Mouse (Mus musculus) liver, embryonic 15.5 days (tissue): Measurements from ENCODE around the gene Tmem213. TPM values are rescaled to one million over a fixed set of nuclear protein-coding genes. Genes with fewer than 3 reads are reported as not detected.

Experiments used
- ATAC-seq: fragments of 200-750 bp; cut with Nextera tagmentation; 2 replicates; pipeline ENCODE4 v1.8.0; 2017; ENCODE audit warnings: moderate number of reproducible peaks, mild to moderate bottlenecking, moderate library complexity; ENCODE audit not compliant: insufficient read depth
- H3K27ac ChIP-seq: fragments of 300-500 bp; sonication (generic); replicated peaks from 2 replicates; pipeline ENCODE4 v1.5.1; 2015; ENCODE audit warnings: mild to moderate bottlenecking, inconsistent platforms
- H3K27me3 ChIP-seq: fragments of 300-500 bp; sonication (generic); 2 replicates; pipeline ENCODE4 v1.6.1; 2015; ENCODE audit warnings: mild to moderate bottlenecking, inconsistent platforms
- H3K36me3 ChIP-seq: fragments of 300-500 bp; sonication (generic); replicated peaks from 2 replicates; pipeline ENCODE4 v1.6.1; 2015; ENCODE audit warnings: moderate library complexity, mild to moderate bottlenecking, inconsistent platforms
- H3K4me1 ChIP-seq: fragments of 300-500 bp; sonication (generic); replicated peaks from 2 replicates; pipeline ENCODE4 v1.6.1; 2015; ENCODE audit warnings: inconsistent platforms
- H3K4me2 ChIP-seq: fragments of 300-500 bp; sonication (generic); 2 replicates; pipeline ENCODE4 v1.6.1; 2015; ENCODE audit warnings: moderate library complexity, mild to moderate bottlenecking, inconsistent platforms
- H3K4me3 ChIP-seq: fragments of 300-500 bp; sonication (generic); replicated peaks from 2 replicates; pipeline ENCODE4 v1.5.1; 2015; ENCODE audit warnings: mild to moderate bottlenecking, inconsistent platforms
- H3K9ac ChIP-seq: fragments of 300-500 bp; sonication (generic); 2 replicates; pipeline ENCODE4 v1.6.1; 2015; ENCODE audit warnings: moderate library complexity, mild to moderate bottlenecking, inconsistent platforms
- H3K9me3 ChIP-seq: fragments of 300-500 bp; sonication (generic); replicated peaks from 2 replicates; pipeline ENCODE4 v1.6.1; 2016; ENCODE audit warnings: inconsistent platforms
- WGBS: fragments of 180-500 bp; shearing (Covaris S2); methylation state at CpG from one replicate; pipeline ENCODE4 v1.1.7; 2015; ENCODE audit warnings: mixed read lengths; ENCODE audit not compliant: insufficient replicate concordance; 5-methylcytosine and 5-hydroxymethylcytosine counted together
- polyA plus RNA-seq: library from polyadenylated mRNA; unstranded; fragments of >200 nt; fragmentation: Nextera tagmentation; extraction: Ambion mirVana; gene quantifications from 2 replicates; pipeline ENCODE4 v1.2.1, GENCODE M21; 2015

The Tmem213 gene
- polyA plus RNA-seq, 1 experiment from 2014 or later = not detected

- Histone ChIP-seq H3K9ac (no peak overlapping the region), H3K4me3 (no peak overlapping the region), H3K27me3 (no peaks in the 10 kb centered on the region), H3K4me1 (peaks cover 2% of the 10 kb centered on the region; the same call in 1 of the 2 replicates), H3K36me3 (no peaks in the 10 kb centered on the region), H3K4me2 (no peak overlapping the region), H3K9me3 (no peaks in the 10 kb centered on the region), H3K27ac (no peak overlapping the region)
- no peak for ATAC-seq
- 62% methylated on average over 6 of the region's 6 CpGs for WGBS
These were observed 9.3 kb downstream of the Tmem213 start for GRCm38 (mm10) chr6:38118341-38118740.

GRCm38 (mm10) chr6:38120681-38121371 is 11.8 kb downstream of the Tmem213 start:
- Histone ChIP-seq H3K27ac (peak overlapping the region; percentile 64; the same call in 1 of the 2 replicates), H3K36me3 (no peaks in the 10 kb centered on the region), H3K4me1 (peaks cover 2% of the 10 kb centered on the region; the same call in 1 of the 2 replicates), H3K9ac (no peak overlapping the region), H3K4me2 (peak overlapping the region; percentile 10; the same call in 1 of the 2 replicates), H3K4me3 (no peak overlapping the region), H3K27me3 (no peaks in the 10 kb centered on the region), H3K9me3 (no peaks in the 10 kb centered on the region)
- peak; percentile 88 for ATAC-seq
- WGBS = 55% methylated on average over 9 of the region's 9 CpGs

DNA sequence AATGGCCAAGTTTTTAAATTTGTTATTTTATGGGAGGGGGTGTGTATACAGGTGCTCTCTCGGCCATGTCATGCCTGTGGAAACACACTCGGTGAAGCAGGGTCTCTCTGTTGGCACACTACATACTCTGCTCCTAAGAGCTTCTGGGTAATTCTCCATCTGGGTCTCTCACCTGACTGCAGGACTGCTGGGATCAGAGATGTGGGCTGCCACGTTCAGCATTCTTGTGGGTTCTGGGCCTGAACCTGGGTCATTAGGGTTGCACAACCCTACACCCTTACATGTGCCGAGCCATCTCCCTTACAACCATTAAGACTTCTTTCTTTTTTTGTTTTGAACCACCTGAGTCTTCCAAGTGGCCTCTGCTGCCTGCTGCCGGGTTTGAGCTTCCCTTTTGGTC is 12.8 kb downstream of the Tmem213 start:
- no peaks in the 10 kb centered on the region for H3K36me3 ChIP-seq
- no peak overlapping the region for H3K27ac ChIP-seq
- no peak for ATAC-seq
- H3K27me3 ChIP-seq = no peaks in the 10 kb centered on the region
- no peak overlapping the region for H3K4me2 ChIP-seq
- H3K4me1 ChIP-seq = peaks cover 2% of the 10 kb centered on the region; the same call in 1 of the 2 replicates
- H3K9ac ChIP-seq = no peak overlapping the region
- H3K4me3 ChIP-seq = no peak overlapping the region
- 54% methylated on average over 5 of the region's 5 CpGs for WGBS
- no peaks in the 10 kb centered on the region for H3K9me3 ChIP-seq

DNA sequence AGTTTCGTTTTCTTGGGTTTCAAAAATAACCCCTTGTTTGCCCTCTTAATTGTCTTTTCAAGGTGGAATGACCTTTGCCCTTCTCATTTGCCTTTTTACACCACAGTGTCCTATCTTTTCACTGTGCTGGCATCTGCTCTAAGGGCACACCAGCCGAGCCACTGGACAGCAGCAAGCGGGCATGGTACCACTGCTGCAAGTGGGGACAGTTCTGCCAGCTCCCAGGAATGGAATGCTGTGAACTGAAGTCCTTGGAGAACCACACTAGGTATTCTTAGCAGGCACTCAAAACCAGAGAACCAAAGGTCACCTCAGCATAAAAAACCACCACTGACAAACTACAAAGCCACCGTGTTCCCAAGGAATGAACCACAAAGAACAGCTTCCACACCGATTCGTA is 13.7 kb downstream of the Tmem213 start:
- H3K9me3 ChIP-seq = no peaks in the 10 kb centered on the region

DNA sequence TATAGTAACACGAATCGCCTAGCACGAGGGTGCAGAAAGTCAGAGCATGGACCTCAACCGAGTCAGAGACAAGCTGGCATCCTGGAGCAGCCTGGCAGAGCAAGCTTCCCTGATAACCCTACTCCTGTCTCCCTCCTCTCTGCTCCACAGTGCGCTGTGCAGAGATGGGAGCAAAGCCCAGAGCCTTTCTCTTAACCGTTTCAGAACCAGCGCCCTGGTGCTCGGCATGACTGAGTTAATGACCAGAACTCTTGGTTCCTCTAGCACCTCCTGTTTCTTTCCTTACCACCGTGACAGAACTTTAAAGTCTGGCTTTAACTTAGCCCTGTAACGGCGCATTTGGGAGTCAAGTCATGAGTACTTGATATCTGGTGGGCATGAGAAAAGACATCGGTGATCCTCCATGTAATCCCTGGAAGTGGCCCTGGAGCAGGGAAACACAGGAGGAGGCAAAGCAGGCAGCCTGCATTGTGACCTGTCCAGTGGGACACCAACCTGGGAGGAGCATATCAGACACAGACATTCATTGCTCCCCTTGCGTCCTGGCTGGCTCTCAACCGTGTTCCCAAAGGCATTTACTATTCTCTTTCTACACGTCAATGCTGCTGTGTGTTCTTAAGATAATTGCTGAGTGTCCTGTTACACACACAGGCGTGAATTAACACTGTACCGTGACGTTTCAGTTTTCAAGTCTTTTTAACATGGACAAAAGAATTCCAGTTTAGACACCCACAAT is 14.6 kb downstream of the Tmem213 start:
- Histone ChIP-seq H3K9ac (no peak overlapping the region), H3K27ac (no peak overlapping the region), H3K27me3 (no peaks in the 10 kb centered on the region), H3K9me3 (no peaks in the 10 kb centered on the region), H3K4me1 (peaks cover 2% of the 10 kb centered on the region; the same call in 1 of the 2 replicates), H3K4me2 (no peak overlapping the region), H3K36me3 (no peaks in the 10 kb centered on the region), H3K4me3 (no peak overlapping the region)
- no peak for ATAC-seq
- WGBS = 71% methylated on average over 18 of the region's 18 CpGs

More for the DNA sequence above, 13.7 kb downstream of the Tmem213 start:
- no peak overlapping the region for H3K4me2 ChIP-seq
- H3K4me3 ChIP-seq = no peak overlapping the region
- H3K27ac ChIP-seq = no peak overlapping the region
- H3K36me3 ChIP-seq = no peaks in the 10 kb centered on the region
- H3K27me3 ChIP-seq = no peaks in the 10 kb centered on the region
- H3K9ac ChIP-seq = no peak overlapping the region
- 55% methylated on average over 6 of the region's 6 CpGs for WGBS
- ATAC-seq = no peak
- H3K4me1 ChIP-seq = peaks cover 2% of the 10 kb centered on the region; the same call in 1 of the 2 replicates

DNA sequence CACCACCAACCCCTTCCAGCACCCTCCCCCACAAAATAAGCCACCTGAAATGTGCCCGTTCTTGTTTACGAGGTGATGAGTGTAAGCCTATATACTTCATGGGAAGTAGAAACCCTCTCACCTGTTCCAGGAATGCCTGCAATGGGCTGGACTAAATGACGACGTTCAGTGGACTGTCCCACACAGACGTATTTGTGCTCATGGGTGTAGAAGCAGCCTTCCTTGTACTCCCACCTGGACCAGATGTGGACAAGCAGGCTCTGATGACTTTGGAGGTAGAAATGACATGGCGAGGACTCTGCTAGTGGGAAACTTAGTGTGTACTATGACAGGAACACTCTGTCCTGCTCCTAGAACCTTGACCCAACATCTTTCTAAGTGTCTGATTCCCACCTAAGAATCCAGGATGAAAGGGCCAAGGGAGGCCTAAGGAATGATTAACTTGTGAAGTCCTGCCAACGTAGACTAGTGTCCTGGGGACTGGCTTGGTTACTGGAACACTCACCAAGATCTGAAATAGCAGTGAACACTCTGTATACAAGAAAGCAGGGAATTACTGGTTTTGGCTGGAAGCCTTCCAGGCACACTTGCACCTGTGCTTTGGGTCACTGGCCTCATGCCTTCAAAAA is 15.3 kb downstream of the Tmem213 start, which contains the start of gene Atp6v0a4:
Gene Atp6v0a4 (minus strand): TSS at position 380 of the 629 bp plus-strand sequence.
- no peak within 1 kb of the TSS for H3K4me3 ChIP-seq
- H3K27ac ChIP-seq = no peak within 1 kb of the TSS

GRCm38 (mm10) chr6:38124882-38125281 is 15.8 kb downstream of the Tmem213 start:
- Histone ChIP-seq H3K27ac (no peak overlapping the region), H3K4me1 (no peaks in the 10 kb centered on the region; the same call in 1 of the 2 replicates), H3K36me3 (no peaks in the 10 kb centered on the region), H3K9ac (no peak overlapping the region), H3K4me2 (no peak overlapping the region), H3K9me3 (no peaks in the 10 kb centered on the region), H3K27me3 (no peaks in the 10 kb centered on the region), H3K4me3 (no peak overlapping the region)
- no peak for ATAC-seq
- 77% methylated on average over 5 of the region's 5 CpGs for WGBS

More for the DNA sequence above, 15.3 kb downstream of the Tmem213 start, which contains the start of gene Atp6v0a4:
- Histone ChIP-seq H3K9ac (no peak within 1 kb of the TSS), H3K9me3 (no peaks in the 10 kb centered on the region), H3K4me2 (no peak within 1 kb of the TSS), H3K27me3 (no peaks in the 10 kb centered on the region), H3K4me1 (peaks cover 2% of the 10 kb centered on the region; the same call in 1 of the 2 replicates), H3K36me3 (no peaks in the 10 kb centered on the region)
- 72% methylated on average over 7 of the region's 7 CpGs for WGBS
- no peak for ATAC-seq

DNA sequence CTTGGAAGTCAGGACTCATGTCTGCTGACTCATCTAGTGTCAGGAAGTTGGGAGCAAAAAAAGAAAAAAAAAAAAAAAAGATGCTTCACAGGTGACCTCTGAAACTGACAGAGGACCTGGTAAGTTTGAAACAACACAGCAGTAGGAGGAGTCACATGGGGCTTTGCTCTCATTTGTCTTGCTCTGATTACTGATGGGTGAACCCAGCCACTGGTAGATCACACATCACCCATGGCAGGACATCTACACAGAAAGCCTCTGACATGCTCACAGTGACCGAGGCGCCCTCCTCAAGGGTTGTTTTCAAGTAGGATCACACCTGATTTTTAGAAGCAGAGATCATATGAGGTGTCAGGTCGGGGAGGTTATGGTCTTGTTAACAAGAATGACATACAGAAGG is 16.4 kb downstream of the Tmem213 start:
- H3K9ac ChIP-seq = no peak overlapping the region
- 65% methylated on average over 3 of the region's 3 CpGs for WGBS

GRCm38 (mm10) chr6:38128115-38128514 is 19.1 kb downstream of the Tmem213 start:
- ATAC-seq = no peak

More for the DNA sequence above, 16.4 kb downstream of the Tmem213 start:
- Histone ChIP-seq H3K9me3 (no peaks in the 10 kb centered on the region), H3K4me1 (no peaks in the 10 kb centered on the region; the same call in 1 of the 2 replicates), H3K27me3 (no peaks in the 10 kb centered on the region), H3K4me3 (no peak overlapping the region), H3K27ac (no peak overlapping the region), H3K4me2 (no peak overlapping the region), H3K36me3 (no peaks in the 10 kb centered on the region)
- no peak for ATAC-seq

GRCm38 (mm10) chr6:38129883-38130282 is 20.8 kb downstream of the Tmem213 start:
- no peak overlapping the region for H3K27ac ChIP-seq
- no peak overlapping the region for H3K4me3 ChIP-seq
- no peak overlapping the region for H3K9ac ChIP-seq
- no peaks in the 10 kb centered on the region for H3K27me3 ChIP-seq
- H3K36me3 ChIP-seq = no peaks in the 10 kb centered on the region
- no peak overlapping the region for H3K4me2 ChIP-seq
- H3K4me1 ChIP-seq = no peaks in the 10 kb centered on the region
- 81% methylated on average over 5 of the region's 5 CpGs for WGBS
- ATAC-seq = no peak
- no peaks in the 10 kb centered on the region for H3K9me3 ChIP-seq

More at GRCm38 (mm10) chr6:38128115-38128514, 19.1 kb downstream of the Tmem213 start:
- Histone ChIP-seq H3K9ac (no peak overlapping the region), H3K4me2 (no peak overlapping the region), H3K36me3 (no peaks in the 10 kb centered on the region), H3K27me3 (no peaks in the 10 kb centered on the region), H3K9me3 (no peaks in the 10 kb centered on the region), H3K27ac (no peak overlapping the region), H3K4me1 (no peaks in the 10 kb centered on the region; the same call in 1 of the 2 replicates), H3K4me3 (no peak overlapping the region)
- WGBS = 80% methylated on average over 14 of the region's 14 CpGs

DNA sequence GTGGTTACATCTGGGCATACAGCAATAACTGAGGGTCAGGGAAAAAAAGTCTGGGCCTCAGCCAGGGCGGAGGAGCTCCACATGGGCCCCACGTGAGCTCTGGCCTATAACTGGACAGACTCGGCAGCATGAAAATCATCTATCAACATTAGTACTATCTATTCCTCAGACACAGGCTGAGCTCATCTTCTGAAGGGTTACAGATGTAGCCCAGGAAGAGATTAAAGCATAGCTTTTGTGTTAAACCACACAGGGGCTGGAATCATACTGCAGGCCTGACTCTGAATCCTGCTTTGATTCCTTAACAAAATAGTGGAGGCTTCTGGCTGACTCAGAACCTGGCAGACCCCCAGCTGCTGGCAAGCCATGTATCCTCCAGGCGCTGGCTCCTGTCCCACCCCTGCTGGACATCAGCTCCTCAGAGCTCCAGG is 22.8 kb downstream of the Tmem213 start:
- no peaks in the 10 kb centered on the region for H3K9me3 ChIP-seq
- no peak overlapping the region for H3K4me3 ChIP-seq
- no peak overlapping the region for H3K9ac ChIP-seq
- no peaks in the 10 kb centered on the region for H3K4me1 ChIP-seq
- H3K27ac ChIP-seq = no peak overlapping the region
- no peaks in the 10 kb centered on the region for H3K36me3 ChIP-seq
- no peak for ATAC-seq
- 61% methylated on average over 4 of the region's 4 CpGs for WGBS
- no peak overlapping the region for H3K4me2 ChIP-seq
- no peaks in the 10 kb centered on the region for H3K27me3 ChIP-seq
